Mouse (Mus musculus) hematopoietic stem cell, adult 5-6 weeks (primary cell): ENCODE results near the gene Ccdc96. TPM values are rescaled to one million over a fixed set of nuclear protein-coding genes. Genes with fewer than 3 reads are reported as not detected.
A peak's percentile ranks its signal among the peaks of the same experiment; 100 is the strongest.

ENCODE experiments used
- ATAC-seq, 2 experiments: fragments of 125-278 bp in 1 of 2; replicated peaks in 1 of 2; 2 replicates each; pipeline ENCODE4 v1.8.0; 2016 to 2017; ENCODE audit warnings: inconsistent platforms in 2 of 2, mild to moderate bottlenecking in 2 of 2, moderate number of reproducible peaks in 2 of 2, low read depth in 1 of 2, moderate TSS enrichment in 1 of 2; ENCODE audit not compliant: low FRiP score in 2 of 2, poor library complexity in 2 of 2, severe bottlenecking in 2 of 2, insufficient read depth in 1 of 2, low TSS enrichment in 1 of 2
- total RNA-seq: library from RNA; stranded (forward); fragments of 172-1452, 232-1000 nt; gene quantifications from 2 replicates; pipeline ENCODE4 v1.2.3, GENCODE M21; 2017

Gene Ccdc96
- total RNA-seq, result 0.30 TPM in 1 of 2 replicates, not detected in the other

DNA sequence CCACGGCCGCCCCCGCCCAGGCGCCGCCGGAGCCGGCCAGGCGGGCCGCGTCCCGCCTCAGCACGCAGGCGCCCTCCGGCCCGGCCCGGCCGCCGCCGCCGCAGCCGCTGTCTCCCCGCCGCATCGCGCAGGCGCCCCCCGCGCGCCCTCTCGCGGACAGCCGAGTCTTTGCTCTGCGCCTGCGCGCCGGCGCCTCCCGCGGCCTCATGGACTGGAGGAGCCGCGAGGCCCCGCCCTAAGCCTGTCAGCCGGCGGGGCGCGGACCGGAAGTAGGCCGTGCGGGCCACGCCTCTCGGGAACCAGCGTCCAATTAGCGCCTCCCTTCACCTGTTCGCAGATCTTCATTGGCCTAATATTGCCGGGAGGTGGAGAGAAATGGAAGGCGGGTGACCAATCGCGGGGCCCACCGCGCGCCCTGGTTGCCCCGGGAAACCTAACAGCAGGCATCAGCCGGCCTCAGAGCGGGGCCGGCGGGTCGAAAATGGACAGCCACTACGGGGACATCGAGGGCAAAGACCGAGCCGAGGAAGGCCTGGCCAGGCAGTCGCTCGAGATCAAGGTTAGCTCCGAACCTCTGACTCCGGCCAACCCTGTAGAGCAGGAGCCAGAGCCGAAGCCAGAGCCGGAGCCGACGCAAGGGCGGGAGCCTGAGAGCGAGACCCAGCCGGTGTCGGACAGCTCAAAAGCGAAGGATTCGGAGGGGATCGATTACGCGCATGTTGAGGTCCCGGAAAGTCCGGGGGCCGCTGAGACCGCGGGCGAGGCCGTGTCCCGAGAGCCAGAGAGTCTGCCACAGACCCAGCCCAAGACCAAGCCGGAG lies at the start of gene Ccdc96, which contains the start of gene Tada2b:
TSS of gene Ccdc96 (plus strand) at position 418 of the 820 bp plus-strand sequence.
TSS of gene Tada2b (minus strand) at position 115 of the 820 bp plus-strand sequence.
- ATAC-seq, result peak; percentile 86 to 92

DNA sequence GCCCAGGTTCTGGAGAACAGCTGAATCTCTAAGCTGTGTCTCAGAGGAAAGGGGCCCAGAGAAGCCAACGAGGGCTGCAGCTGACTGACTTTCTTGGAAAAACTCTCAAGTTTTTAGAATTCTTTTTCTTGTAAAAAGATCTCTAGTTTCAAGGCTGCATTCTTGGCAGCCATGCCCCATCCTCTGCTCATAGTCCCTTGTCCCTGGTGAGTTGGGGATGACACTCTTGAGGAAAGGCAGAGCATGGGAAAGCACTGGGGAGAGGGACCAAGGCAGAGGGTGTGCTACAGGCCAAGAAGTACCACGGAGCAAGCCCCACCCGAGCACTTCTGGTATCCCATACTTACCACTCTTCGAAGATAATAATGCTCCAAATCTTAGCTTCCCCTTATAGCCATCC lies 47.5 kb upstream of the Ccdc96 start:
- ATAC-seq, result no peak

- no peak for ATAC-seq
Observed at GRCm38 (mm10) chr5:36440741-36441140, 43.6 kb upstream of the Ccdc96 start.

DNA sequence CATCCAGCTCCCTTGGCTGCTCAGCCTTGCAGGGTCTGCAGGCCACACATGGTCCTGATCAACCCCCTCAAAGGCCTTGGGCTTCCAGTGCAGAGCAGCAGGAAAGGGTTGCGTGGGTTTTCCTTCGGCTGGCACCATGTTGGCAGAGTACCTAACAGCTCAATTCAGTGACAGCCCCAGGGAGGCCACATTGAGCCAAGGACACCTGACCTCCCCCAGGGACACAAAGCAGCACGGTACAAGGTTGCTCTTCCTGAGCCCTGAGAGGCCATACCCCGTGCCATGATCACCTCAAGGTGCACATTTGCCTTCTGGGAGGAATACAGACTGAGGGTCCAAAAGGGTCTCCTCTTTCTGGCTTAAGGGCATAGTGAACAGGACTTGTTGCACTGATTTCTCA lies 39.8 kb upstream of the Ccdc96 start:
- no peak for ATAC-seq

DNA sequence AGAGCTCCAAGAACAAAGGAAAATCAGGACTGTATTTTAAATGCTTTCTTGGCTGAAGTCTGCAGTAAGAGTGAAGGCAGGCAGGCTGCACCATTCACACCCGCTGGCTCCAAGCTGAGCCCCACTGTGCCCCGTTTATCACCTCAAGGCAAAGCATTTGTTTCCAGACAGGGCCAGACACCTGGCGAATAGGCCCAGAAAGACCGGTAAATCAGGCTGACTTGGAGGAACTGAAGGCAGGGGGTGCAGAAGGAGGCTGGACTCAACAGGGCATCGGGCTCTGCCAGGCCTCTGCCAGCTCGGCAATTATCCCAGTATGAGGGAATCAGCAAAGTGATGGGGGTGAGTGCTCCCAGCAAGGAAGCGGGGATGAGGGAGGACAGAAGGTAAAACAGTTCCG lies 39.4 kb upstream of the Ccdc96 start:
- no peak for ATAC-seq

GRCm38 (mm10) chr5:36446166-36446890 lies 38.1 kb upstream of the Ccdc96 start:
- no peak for ATAC-seq

- no peak for ATAC-seq
Observed at GRCm38 (mm10) chr5:36447872-36448271, 36.5 kb upstream of the Ccdc96 start.

DNA sequence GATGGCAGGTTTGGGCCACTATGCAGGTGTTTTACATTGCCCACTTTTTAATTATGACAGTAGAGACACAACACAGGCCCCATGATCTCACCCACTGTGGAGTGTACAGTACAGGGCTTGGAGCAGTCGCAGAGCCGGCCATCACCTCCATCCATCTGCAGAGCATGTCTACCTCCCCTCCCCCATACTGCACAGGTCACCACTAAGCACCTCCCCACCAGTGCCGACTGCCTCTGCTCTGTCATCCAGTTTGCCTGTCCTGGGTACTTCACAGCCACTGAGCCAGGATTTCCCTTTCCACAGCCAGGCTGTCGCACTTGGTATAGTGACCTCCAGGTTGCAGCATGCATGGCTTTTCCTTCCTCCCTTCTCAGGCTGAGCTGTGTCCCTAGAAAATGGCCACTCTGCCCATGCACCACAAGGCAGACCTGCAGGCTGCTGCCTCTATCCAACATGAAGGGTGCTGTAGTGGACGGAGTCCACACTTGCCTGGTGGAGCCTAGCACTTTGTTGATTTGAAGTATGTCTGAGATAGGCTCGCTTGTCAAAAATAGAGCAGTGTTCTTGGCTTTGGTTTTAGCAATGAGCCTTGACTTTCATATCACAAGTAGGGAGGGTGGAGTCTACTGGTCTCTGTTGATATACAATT lies 34.6 kb upstream of the Ccdc96 start:
- no peak for ATAC-seq

GRCm38 (mm10) chr5:36451119-36451518 lies 33.3 kb upstream of the Ccdc96 start:
- ATAC-seq, result peak; percentile 56 to 62

DNA sequence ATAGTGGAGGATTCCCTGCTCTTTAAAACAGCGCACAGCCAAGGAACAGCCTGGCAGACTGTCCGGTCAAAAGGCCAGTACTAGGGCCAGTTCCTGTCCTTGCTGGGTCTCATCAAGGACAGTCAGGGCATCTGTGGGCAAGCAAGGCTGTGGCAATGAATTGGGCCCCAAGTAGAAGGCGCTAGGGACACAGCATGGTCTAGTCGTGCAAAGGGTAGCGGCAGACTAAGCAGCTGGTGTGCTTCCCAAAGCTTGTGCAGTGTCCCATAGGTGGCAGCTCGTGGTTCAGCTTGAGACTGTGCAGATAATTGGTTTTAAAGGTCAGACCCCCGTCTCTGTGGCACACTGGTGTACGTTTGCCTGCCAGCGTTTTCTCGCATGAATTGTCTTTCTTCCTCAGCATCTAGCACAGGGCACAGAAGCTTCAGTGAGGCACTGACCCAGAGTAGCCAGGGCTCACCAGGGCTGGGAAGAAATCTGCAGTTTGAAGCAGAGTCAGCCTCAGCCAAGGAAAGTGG lies 32.5 kb upstream of the Ccdc96 start:
- ATAC-seq, result no peak

DNA sequence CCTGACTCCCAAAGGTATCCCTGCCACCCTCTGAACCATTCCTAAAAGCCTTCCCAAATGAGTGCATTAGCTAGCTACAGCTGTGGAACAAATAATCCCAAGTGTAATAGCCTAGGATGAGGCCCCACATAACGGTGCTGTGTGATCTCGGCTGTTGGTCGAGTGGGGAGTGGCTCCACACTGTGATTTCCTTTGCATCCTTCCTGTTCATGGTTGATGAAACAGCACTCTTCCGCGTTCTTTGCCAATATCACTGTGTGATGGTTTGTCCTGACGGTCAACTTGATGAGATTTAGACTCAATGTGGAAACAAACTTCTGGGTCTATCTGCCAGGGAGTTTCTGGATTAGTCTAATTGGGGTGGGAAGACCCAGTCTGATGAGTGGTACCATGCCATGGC lies 31.6 kb upstream of the Ccdc96 start:
- ATAC-seq, result no peak

- no peak for ATAC-seq
Observed at GRCm38 (mm10) chr5:36457706-36458105, 26.7 kb upstream of the Ccdc96 start.

GRCm38 (mm10) chr5:36458926-36459325 lies 25.5 kb upstream of the Ccdc96 start:
- ATAC-seq, result no peak

DNA sequence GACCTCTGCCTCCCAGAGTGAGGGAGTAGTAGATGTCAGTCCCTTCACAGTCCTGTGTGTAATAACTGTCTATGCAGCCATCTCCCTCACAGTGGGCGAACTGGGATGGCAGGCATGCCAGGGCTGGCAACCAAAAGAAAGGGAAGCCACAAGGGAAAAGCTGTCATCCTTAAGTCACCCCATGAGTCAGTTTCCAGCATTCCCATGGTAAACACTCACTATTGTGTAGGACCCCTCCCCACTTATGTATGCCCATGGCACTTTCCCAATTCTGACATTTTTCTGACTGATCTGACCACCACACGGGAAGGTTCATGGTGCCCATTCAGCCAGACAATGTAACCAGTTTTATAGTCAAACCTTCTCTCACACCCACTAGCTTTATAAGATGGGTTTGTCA lies 23.7 kb upstream of the Ccdc96 start:
- ATAC-seq, result no peak

DNA sequence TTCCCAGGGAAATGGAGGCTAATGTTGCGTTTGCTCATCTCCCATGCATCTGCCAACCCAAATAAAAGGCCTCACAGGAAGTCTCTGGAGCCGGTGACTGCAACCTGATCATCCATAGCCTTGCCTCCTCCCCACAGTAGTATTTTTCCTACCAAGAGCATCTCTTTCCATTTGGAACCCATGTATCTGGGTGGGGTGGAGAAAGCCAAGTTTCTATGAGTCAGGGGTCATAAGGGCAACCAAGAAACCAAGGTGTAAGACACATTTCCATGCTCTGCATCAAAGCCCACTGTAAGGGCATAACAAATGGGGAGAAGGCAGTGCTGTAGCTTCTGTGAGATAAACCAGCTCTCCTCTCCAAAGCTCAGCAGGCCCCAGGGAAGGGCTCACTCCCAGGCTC lies 23.2 kb upstream of the Ccdc96 start:
- ATAC-seq, result no peak

DNA sequence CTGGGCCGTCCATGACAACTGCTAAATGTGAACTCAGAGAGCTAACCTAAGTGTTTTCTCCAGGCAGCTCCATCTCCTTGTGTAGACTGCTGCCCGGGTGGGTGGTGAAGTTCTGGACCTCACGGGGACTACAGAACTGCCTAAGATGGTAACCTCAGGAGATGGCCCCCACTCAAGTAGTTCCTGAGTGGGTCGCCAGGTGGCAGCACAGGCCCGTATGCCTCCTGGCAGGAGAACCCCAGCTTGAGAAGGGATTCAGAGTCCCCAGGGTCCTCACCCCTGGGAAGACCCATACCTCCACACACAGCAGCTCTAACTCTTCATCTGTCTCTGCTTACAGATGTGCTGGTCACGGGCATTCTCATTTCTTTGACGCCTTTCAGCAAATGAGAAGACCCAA lies 21.6 kb upstream of the Ccdc96 start:
- peak; percentile 42 to 48; a peak in 2 of 4 replicates for ATAC-seq

GRCm38 (mm10) chr5:36463391-36463790 lies 21.0 kb upstream of the Ccdc96 start:
- no peak for ATAC-seq
